Mouse (Mus musculus) urinary bladder, postnatal 4 days (tissue): ENCODE measurements around the gene Aldh3b3.

Experiments used
- DNase-seq, 2 experiments: peaks; one replicate each; pipeline ENCODE4 v3.0.0; 2021 to 2022; ENCODE audit warnings: low spot score in 2 of 2

Aldh3b3 gene

DNA sequence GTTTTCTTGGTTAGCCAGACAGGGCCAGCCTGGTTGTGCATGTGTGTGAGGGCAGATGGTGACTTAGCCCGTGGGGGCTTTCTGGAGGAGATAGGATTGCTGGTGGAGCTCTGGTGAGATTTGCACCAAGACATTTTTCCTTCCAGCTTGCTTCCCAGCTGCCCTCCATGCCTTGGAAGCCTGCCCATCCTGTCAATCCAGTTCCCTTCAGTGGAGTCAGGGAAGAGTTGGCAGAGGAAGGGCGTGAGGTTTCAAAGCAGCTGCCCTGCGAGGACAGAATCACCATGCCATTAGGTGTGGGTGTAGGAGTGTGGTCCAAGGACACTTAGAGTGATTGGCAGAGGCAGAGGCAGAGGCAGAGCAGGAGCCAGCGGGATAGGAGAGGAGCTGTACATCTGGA is at the start of gene Aldh3b3:
Gene Aldh3b3 (plus strand): TSS at position 176 of the 400 bp plus-strand sequence.
- DNase-seq = no peak

DNA sequence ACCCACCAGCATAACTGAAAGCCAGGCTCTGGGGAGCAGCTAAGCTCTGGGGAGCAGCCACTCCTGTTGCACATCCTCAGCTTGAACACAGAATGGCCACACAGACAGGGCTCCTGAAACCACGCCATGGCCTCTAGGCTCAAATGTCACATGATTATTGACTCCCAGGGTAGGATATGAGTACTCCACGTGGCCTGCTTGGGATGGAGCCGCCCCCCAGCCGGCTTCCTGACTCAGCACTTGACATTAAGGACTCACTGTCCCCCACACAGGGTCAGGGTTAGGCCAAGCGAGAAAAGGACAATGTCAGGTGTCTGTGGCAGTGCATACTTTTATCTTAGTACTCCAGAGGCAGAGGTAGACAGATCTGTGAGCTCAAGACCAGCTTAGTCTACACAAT is 48.2 kb upstream of the Aldh3b3 start:
- no peak for DNase-seq

DNA sequence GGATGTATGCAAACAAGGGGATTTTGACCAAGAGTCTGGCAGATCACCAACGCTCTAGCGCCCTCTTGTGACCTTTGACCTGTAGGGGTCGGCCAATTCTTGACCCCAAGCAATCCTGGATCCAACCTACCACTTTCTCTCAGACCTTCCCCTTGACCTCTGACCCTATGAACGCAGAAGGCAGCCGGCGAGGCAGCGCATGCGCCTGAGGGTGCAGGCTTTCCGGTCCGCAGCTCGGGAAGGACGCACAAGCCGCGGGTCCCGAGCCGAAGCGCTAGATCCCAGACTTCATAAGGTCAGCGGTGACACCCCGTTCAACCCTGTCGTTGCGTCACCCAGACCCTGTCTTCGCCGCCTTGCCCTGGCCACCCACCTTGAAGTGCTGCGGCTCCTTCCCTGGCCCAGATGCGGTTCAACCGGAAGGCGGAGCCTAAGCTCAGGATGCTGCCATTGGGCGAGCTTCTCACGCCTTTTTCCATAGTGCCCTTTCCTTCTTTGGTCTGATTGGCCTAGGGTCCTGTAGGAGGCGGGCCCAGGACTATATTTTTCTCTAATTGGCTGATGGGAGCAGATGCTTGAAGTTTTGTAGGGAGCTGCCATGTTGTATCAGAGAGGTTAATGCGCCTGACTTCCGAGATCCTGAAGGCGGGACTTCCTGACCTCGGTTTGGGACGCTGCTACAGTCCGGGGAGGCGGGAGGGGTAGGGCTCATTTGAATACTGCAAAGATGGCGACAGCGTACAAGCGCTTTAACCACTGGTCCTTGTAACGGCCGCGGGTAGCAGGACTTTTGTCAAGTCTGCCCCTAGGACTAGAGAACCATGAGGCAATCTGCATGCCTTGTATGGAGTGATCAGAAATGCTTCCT is 45.9 kb upstream of the Aldh3b3 start, which contains the start of gene Ndufs8:
Gene Ndufs8 (minus strand): TSS at position 438 of the 868 bp plus-strand sequence.
- DNase-seq = peak; percentile 86 to 89

- DNase-seq = no peak
Measured at GRCm38 (mm10) chr19:3913692-3914091, 44.8 kb upstream of the Aldh3b3 start.

DNA sequence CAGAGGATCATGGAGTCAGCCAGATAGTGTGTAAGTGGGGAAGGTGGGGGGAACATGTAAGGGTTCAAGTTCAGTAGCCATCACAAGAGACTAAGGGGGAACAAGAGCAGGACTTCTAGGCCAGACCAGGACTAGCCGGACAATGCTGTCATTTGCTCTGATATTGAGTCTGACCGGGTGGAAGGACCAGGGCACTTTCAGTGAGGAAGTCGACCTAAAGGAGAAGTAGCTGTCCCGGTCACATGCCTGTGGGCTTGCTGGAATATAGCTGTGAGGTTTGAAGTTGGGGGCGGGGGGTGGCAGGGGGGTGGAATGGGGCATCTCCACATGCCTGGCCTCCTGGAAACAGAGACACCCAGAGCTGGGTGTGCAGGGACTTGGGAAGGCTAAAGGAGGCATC is 43.9 kb upstream of the Aldh3b3 start:
- no peak for DNase-seq

DNA sequence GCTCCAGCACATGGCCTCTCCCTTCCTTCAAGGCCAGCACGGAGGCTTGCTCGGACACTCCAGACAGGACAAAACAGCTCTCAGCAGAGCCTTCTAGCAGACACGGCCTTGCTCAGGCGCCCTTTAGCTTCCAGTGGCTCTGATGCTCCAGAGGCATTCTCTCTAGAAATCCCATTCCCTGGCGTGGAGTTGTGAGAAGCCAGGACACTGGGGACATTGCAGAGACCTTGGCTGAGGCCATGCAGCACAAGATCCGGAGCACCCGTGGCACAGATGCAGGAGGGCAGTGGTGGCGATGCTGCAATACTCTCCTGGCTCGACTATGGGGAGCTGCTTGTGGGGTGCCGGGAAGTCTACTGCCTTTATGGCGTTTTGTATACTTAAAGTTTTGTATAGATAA is 41.7 kb upstream of the Aldh3b3 start:
- no peak for DNase-seq

DNA sequence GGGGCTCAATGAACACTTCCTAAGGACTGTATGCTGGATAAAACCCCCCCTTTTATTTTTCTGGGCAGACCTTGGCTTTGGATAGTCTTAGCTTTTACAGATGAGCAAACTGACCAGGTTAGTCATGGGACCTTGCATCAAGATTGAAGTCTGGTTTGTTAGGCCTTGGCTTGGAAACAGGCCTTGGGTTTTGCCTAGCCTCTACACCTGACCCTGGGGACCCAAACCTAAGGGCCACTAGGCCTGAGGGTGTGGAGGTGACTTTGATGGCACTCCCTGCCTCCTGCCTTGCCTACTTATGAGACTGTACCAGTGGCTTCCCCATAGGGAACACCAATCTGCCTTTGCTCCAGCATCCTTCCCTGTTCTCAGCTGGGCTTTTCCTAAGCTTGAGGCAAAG is 38.5 kb upstream of the Aldh3b3 start:
- no peak for DNase-seq

DNA sequence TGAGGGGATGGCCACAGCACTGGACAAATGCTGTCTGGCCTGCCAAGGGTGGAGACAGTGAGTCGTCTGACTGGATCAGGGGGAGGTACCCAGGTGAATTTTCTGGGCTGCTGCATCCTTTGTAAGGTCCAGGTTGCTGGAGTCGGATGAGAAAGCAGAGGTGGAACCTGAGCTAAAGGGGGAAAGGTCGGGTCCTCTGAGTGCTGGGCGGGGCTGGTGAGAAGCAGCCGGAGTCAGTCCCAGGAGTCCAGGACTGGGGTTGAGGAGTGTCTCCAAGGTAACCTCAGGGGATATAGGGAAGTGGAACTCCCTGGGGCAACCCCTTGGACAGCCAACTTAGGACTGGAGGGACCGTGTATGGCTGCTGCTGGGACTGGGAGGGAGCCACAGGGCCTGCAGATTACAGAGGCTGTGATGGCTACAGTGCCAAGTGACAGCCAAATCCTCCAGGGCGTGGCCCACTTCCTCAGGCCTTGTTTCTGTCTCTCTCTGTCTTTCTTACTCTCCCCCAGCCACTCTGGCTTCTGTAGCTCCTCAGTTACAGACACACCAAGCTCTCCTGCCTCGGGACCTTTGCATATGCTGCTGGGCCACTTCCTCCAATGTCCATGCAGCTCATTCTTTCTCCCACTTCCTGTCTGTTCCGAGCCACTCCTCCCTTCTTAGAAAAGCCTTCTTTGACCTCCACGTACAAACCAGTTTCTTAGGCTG is 35.6 kb upstream of the Aldh3b3 start:
- DNase-seq = no peak

GRCm38 (mm10) chr19:3923586-3923985 is 34.9 kb upstream of the Aldh3b3 start:
- peak in 1 of 2 experiments; percentile 59 for DNase-seq

- DNase-seq = no peak
Measured at GRCm38 (mm10) chr19:3924190-3924589, 34.3 kb upstream of the Aldh3b3 start.

DNA sequence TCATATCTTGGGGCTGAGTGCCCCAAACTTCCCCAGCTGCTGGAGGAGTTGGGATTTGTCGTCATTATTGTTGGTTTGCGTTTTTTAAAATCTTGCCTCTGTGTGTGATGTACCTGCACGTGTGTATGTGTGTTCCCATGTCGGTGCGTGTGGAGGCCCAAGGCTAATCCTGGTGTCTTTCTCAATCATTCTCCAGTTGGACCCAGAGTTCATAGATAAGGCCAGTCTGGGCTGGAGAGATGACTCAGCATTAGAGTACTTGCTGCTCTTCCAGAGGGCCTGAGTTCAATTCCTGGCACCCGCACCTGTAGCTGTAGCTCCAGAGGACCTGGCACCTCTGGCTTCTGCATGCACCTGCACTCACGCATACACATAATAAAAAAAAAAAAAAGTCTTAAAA is 33.6 kb upstream of the Aldh3b3 start:
- DNase-seq = no peak

GRCm38 (mm10) chr19:3925859-3926258 is 32.6 kb upstream of the Aldh3b3 start:
- no peak for DNase-seq

DNA sequence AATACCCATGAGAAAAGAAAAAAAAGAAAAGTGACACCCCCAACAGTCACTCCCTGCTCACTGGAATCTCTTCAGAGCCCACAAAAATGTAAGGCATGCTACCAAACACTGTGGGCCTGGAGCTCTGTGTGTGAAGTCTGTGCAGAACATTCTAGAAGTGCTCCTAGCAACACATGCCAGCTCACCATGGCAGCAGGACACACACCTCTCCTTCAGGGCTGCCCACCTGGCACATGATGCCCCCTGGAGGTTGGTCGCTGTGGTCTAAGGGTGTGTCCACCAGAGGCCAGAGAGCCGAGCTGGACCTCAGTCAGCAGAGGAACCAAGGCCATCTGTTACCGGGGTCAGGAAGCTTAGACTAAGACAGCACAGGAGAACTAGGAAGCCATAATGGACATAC is 32.2 kb upstream of the Aldh3b3 start:
- DNase-seq = no peak

GRCm38 (mm10) chr19:3926685-3927084 is 31.8 kb upstream of the Aldh3b3 start:
- no peak for DNase-seq

- DNase-seq = no peak
Measured at GRCm38 (mm10) chr19:3927989-3928388, 30.5 kb upstream of the Aldh3b3 start.

- DNase-seq = no peak
Measured at GRCm38 (mm10) chr19:3928779-3929178, 29.7 kb upstream of the Aldh3b3 start.

DNA sequence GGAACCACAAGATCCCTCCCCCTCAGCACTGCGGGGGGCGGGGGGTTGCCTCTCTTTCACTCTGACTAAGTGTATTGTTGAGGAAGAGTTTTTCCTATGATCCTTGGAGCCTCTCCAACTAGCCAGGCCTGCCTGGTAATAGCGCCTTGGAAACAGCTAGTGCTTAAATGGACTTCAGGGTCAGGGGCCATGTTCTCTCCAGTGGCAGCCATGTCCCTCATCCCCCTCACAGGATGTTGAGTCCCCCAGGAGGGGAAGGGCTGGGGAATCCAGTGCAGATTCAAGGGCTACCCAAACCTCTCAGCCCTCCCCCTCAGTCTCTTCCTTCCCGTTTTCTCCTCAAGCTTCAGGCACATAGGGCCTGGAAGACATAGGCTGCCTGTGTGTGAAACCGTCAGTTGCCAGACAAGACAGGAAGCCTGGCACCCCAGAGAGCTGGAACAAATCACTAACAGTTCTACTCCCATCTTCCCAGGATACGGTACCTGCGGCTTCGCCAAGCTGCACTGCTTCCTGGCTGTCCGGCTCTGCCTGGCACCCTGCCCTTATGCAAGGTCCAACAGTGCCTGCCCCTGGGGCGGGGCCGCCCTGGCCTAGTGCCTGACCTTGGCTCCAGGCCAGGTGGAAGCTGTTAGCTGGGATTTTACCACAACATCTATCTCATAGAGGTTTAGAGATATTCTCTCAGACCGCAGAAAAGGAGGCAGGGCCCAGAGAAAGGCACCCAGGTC is 29.1 kb upstream of the Aldh3b3 start, which contains the start of gene Aldh3b1:
Gene Aldh3b1 (minus strand): TSS at position 598 of the 731 bp plus-strand sequence.
- peak; percentile 79 to 82 for DNase-seq

DNA sequence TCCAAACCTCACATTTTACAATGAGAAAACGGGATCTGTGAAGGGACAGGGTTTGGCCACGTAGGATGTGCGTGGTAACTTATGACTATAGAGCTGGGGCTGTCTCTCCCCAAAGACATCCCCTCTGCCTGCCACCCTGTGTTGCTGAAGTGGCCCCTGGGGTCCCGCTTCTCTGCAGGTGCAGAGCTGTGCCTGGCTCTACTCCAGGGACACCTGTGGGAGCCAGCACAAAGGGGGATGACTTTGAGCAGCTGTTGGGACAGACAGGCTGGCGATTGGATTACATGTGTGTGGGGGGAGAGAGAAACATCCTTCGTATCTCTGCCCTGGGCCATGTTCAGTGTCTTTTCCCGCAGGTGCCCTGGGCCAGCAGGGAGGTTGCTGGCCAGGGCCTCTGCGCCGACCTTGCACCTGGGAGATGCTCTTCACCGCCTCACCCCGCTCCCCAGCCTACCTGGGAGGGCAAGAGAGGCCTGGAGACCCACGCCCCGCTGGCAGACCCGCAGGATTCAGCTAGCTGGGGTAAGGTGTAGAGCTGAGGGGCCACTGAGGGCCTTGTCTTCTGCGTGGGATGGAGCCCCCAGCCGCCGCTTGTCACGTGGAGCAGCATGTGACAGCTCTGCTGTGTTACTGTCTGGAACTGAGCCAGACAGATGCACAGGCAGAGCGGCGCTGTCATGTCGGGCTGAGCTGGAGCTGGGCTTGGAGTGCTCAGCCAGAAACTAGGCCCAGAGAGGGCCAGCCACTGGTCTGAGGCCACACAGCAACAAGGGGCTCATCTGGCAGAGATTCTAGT is 28.0 kb upstream of the Aldh3b3 start:
- no peak for DNase-seq

- no peak for DNase-seq
Measured at GRCm38 (mm10) chr19:3931716-3932115, 26.7 kb upstream of the Aldh3b3 start.

DNA sequence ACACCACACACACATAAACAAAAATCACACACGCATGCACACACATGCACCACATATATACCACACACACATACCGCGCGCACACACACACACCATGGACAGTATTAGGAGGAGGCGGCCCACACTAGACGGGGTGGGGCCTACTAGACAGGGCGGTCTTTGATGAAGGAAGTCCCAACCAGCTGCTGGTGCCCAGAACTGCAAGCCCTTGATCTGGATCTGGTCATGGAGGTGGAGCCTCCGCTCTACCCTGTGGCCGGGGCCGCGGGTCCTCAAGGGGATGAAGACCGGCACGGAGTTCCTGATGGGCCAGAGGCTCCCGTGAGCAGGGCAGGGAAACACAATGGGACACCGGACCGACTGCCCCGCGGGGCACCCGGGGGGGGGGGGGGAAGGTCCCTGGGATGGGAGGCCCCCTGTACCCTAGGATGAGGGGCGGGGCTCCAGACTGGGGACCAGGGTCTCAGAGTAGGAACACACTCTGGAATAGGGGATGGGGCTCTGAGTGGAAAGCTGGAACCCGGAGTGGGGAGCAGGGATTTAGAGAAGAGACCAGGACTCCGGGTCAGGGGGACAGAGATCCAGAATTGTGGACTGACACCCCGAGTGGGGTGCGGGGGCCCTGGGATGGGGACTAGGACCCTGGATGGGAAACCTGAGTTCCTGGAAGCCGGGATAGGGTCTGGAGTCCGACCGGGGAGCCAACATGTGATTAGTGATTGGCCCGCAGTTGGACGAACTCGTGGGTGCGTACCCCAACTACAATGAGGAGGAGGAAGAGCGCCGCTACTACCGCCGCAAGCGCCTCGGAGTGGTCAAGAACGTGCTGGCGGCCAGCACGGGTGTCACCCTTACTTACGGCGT is 23.2 kb upstream of the Aldh3b3 start, which contains the start of gene Unc93b1:
Gene Unc93b1 (plus strand): TSS at position 155 of the 864 bp plus-strand sequence.
- peak in 1 of 2 experiments; percentile 68 for DNase-seq
